Mouse (Mus musculus): ENCODE results near the gene Gstm5.
A peak's percentile ranks its signal among the peaks of the same experiment; 100 is the strongest.
"Not testable (repeated sequence)": the region's sequence is repeated elsewhere in the genome, so short reads cannot be mapped to it uniquely, and the experiment has no call there.

Gstm5 gene

DNA sequence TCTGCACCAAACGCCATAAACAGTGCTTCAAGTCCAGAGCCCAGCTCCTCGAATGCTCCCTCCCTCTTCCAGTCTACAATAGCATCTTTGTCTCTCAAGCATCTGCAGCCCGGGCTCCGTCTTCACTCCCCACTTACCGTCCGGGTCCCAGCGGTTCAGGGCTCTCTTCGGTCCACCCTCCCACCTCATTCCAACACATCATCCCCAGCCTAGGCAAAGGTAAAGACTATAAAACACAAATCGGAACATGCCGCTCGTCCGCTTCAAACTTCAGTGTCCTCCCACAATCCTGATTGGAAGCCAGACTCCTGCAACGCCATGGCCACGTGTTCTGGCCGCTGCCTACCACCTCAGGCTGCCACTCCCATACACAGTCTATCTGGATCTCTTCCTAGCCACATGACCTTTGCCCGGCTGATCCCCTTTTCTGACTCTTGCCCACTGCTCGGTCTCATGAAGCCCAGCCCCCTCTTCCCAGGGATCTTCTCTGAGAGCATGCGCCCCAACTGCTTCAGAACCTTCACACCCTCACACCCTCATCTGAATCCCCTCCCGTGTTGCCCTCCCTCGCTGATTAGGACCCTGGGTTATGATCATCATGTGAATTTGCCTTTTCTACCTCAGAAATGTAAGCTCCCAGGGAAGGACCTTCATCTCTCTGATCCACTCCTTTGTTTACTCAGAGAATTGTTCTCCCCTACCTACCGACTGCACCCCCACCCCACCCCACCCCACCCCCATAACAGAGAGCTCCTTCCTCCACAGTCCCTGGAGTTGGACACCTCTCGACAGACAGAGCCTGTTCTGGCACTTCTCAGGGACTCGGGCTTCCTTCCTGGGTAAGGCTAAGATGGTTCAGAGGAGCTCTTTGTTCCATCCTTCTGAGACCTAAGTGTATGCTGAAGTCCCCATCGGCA, 22.0 kb upstream of the Gstm5 start:
- no peak for DNase-seq

DNA sequence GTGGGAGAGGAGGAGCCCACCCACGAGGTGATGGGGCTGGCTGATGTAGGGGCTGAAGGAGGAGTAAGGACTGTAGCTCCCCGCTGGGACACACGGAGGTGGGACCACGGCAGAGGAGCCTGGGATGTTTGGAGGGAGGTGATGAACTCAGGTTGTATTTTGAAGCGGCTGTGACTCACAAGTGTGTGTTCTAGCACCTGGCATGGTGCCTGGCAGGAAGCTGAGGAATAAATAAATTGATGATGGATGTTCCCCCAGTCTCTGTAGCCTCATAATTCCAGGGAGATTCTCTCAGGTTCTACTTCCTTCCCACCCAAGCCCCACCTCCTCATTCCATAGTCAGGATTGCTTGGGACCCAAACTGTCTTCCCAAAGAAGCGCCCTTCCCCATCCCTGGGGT, 20.4 kb upstream of the Gstm5 start:
- no peak for DNase-seq

DNA sequence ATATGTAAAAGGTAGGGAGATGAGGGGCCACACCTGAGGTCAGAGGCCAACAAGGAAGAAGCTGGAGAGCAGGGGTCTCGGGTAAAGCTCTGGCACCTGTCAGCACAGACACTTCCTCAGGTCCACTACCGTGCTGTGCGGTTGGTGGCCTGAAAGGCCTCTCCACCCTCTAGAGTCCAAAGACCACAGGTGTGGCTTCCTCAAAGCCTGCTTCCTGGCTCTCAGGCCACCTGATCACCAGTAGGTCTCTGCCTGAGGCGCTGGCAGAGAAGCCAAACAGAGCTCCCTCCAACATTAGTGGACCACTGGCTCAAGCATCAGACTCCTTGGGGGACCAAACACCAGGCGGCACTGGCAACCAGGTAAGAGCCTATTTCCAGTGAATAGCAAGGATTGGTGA, 18.6 kb upstream of the Gstm5 start, which contains the start of gene Eps8l3:
TSS of gene Eps8l3 (plus strand) at position 225 of the 400 bp plus-strand sequence.
- no peak for DNase-seq

DNA sequence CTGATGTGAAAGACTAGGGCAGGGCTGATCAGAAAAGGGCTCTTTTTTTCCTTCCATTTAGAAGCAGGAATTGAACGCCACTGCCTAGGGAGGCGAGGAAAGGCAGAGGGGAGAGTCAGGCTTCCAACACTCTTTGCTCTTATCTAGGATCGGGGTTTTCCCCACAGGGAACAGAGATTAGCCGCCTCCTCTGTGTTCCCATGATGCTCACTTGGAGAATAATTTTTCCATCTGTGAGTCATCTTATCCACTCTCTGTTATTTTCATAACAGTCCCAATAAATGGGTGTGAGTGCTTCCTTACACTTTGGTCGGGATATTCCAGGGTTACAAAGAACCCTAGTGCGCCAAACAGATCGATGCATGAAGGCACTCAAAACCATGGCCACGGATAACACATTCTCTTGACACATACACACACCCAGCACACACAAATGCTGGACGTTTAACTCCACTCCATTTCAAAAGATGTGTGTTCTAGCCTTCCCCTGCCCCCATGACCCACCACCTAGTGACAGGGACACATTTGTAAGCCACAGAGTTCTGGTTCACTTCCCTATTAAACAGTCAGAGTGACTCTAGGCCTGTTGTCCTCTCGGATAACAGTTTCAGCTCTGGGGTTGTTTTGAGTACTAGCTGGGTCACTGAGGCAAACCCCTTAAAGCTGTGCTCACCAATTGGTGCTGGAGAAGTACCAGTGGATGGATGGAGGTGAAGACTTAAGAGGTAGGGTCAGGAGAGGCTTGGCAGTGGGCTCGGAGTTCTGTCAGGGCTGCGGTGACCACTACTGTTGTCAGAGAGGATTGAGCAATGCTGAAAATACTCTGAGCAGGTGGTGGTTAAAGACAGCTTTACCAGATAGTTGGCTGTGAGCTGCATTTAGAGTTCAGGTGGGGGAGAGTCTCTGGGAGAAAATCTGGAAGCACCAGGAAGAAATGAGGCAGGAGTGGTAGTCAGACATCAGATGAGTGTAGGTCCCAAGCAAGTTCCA, 17.6 kb upstream of the Gstm5 start:
- no peak for DNase-seq

GRCm38 (mm10) chr3:107887674-107888495, 7.7 kb upstream of the Gstm5 start:
- no peak for DNase-seq

GRCm38 (mm10) chr3:107889236-107889635, 6.4 kb upstream of the Gstm5 start:
- DNase-seq = not testable (repeated sequence)

GRCm38 (mm10) chr3:107895194-107895719, 364 bp upstream of the Gstm5 start:
- DNase-seq = no peak

DNA sequence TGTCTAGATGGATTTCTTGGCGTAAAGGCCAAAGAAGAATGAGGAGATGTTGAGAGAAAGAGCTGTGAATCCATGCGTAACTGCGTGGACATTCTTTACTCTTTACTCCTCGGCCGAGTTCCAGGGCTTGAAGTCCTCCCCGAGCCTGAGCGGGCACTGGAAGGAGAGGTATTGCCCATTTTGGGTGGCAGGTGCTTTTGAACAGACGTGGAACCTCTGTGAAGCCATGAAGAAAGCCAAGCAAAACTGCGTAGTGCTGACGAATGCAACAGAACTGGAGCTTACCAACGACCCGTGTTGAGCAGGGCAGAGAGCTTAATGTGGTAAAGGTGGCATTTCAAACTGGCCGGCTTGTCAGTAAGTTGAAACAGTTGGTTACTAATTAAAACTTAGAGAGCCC, 3.1 kb downstream of the Gstm5 start:
- DNase-seq = no peak

DNA sequence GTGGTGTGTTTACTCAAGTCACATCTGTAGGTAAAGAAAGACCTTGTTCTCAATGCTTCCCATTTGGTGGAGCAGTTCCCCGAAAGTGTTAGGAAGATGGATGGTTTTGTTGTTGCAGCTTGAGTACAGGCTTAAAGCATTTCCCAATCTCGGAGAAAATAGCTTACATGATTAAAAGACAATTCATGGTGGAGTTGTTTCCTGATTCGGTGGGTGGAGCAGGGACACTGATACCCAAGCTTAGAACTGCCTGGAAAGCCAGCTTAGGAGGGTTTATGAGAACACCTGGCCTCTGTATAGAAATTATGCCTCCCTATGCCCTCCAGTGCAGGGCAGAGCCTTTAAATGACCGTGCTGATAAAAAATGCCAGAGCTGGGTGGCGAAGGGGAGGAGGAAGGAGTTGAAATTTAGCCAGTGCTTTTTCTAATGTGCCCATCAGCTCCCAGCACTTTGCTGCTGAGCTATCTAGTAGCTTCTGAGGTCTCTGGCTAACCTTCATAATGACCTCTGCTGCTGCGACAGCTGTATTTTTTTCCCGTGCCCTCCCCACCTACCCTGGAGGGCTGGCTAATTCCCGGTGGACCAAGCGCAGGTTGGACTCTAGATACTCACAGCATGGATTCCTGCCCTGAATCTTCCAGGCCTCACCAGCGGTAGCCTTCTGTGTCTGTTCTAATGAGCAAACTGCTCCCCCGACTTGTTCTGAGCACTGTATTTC, 5.5 kb downstream of the Gstm5 start:
- DNase-seq = no peak

DNA sequence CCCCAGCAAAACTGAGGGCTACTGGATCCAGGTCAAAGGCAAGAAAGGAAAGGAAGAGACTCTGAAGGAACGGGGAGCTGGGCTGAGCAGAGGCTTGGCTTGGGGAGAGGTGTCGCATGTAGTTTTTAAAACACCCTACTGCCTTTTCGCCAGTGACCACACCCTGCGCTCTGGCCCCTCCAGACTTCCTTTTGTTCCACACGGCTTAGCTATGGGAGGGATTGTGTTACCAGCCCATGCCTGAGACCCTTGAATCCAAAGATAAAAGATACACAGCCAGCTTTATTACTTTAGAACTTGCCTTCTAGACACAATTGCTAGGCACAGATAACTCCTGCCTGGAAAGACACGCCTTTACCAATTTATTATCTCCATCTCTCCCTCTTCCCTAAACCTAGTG, 10.3 kb downstream of the Gstm5 start:
- no peak for DNase-seq

DNA sequence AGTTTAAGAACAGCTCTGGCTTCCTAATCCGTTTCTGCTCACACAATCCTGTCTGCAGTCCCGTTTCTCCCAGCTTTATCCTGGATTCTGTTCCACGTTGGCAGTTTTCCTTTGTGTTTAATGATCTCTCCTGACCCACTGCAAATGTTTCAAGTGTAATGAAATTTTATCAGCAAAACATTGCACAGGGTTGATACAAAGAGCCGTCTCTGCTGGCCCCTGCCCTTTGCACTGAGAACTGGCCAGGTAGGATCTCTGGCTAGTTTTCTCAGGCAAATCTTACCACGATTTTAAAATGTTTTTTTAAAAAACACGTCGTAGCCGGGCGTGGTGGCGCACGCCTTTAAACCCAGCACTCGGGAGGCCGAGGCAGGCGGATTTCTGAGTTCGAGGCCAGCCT, 21.1 kb downstream of the Gstm5 start:
- DNase-seq = no peak

DNA sequence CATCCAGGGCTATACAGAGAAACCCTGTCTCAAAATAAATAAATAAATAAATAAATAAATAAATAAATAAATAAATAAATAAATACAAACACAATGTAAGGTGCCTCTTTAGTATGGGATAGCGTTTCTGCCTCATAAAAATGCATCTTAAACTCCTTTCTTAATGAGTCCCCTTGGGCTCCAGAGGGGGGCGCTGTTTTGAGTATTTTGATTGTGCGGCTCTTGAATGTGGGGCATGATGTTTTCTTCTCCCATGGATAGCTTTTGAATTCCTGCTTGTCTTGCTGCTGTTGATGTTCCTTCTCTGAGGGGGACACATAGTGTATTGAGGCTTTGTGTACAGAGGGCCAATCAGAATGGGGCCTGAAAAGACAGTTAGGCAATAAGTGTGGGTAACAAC, 21.5 kb downstream of the Gstm5 start:
- no peak for DNase-seq

DNA sequence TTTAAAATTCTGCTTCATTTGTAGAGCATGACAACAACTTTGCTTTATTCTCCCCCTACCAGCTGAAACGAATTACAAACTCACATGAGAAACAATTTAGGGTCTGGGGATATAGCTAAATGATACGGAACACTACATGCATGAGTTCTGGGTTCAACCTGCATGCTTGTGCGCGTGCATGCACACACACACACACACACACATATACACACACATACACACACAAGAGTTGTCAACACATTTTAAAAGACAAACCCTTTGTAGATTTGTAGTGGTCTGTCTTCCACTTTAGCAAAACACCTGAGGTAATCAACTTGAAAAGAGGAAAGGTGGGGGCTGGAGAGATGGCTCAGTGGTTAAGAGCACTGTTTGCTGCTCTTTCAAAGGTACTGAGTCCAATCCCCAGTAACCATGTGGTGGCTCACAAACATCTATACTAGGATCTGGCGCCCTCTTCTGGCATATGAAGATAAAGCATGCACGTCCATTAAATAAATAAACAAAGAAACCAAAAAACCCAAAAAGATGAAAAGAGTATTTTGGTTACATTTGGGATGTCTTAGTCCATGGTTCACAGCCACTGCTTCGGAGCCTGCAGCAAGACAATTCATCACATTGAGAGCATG, 22.3 kb downstream of the Gstm5 start:
- peak in 1 of 2 experiments; percentile 59 for DNase-seq

GRCm38 (mm10) chr3:107920348-107920747, 24.7 kb downstream of the Gstm5 start:
- DNase-seq = no peak

GRCm38 (mm10) chr3:107925335-107925734, 29.7 kb downstream of the Gstm5 start:
- no peak for DNase-seq

DNA sequence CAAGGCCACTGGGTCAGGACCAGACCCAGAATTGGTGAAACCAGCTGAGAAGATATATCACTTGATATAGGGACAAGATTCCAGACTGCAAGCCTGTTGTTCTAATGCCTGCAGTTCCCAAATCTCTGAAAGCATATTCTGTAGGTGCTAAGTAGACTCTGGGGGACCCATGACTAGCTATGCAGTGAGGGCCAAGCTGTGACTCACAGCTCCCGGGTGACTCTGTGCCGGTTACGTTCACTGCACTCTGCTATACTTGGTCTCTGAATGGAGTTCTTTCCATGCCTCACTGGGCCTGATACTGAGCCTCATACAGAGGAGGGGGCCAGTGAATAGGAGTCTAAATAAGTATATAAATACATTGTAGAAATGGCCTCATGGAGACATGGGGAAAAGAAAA, 32.2 kb downstream of the Gstm5 start:
- DNase-seq = no peak

- DNase-seq = peak; percentile 33 to 65
Measured at GRCm38 (mm10) chr3:107928691-107929090, 33.1 kb downstream of the Gstm5 start.

- no peak for DNase-seq
Measured at GRCm38 (mm10) chr3:107929243-107929642, 33.6 kb downstream of the Gstm5 start.

GRCm38 (mm10) chr3:107929731-107930130, 34.1 kb downstream of the Gstm5 start:
- no peak for DNase-seq

GRCm38 (mm10) chr3:107931134-107931533, 35.5 kb downstream of the Gstm5 start:
- DNase-seq = no peak

GRCm38 (mm10) chr3:107931670-107932069, 36.0 kb downstream of the Gstm5 start, which contains the start of gene Gstm7:
Gstm7 (minus strand) TSS chr3:107931817.
- peak; percentile 96 to 99 for DNase-seq

Data from lung, postnatal 4 days (tissue).